15 mouse cellular contexts compared by ENCODE assay signal in the genomic region with DNA sequence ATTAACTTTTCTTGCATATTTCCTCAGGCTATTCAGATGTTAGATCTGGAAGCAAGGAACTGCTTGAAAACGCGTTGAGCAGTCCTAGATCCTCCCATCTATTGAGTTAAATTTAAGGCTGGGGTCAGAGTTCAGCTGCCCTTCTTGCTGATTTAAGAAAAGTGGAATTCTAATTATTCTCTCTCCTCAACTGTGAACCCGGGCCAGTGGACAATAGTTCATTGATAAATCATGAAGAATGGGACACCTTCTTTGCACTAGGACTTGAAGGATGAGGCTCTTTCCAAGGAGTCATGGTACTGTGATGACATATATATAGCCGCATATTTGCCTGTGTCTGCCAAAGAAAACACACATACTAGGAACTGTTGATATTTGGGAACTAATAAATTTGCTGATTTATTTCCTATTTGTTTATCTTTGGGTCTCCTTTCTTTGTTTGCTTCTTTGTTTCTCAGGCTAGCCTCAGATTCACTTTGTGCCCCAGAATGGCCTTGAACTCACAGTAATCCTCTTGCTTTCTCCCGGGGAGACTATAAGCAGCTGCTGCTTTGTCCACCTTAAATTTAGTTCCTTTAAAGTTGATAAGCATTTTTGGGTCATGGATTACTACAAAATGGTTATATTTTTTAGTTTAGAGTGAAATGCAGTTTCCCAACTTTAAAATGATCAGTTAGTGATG.
"Had no signal": no experiment of that assay in that cellular context is flagged by ENCODE, and none has a peak within 500 bp of the region (broad histone marks: within the 10 kb centered on the region; RNA-seq: fewer than 3 reads in every experiment).

No protein-coding gene starts in this region.

- H3K9ac ChIP-seq: limb, embryonic 13.5 days; liver, embryonic 14.5 days; midbrain, embryonic 12.5 days; neural tube, embryonic 13.5 days; stomach, embryonic 15.5 days had no signal

- H3K27ac ChIP-seq: layer of hippocampus, adult 2 months; limb, embryonic 13.5 days; liver, embryonic 14.5 days; midbrain, embryonic 12.5 days; neural tube, embryonic 13.5 days; stomach, embryonic 15.5 days had no signal

- H3K4me2 ChIP-seq: limb, embryonic 13.5 days; midbrain, embryonic 12.5 days; neural tube, embryonic 13.5 days; stomach, embryonic 15.5 days had no signal

- H3K27me3 ChIP-seq: limb, embryonic 13.5 days; midbrain, embryonic 12.5 days; neural tube, embryonic 13.5 days; stomach, embryonic 15.5 days had no signal

- H3K9me3 ChIP-seq: midbrain, embryonic 12.5 days; neural tube, embryonic 13.5 days; stomach, embryonic 15.5 days had no signal

- H3K4me1 ChIP-seq: limb, embryonic 13.5 days; midbrain, embryonic 12.5 days; neural tube, embryonic 13.5 days; stomach, embryonic 15.5 days had no signal

- H3K36me3 ChIP-seq: limb, embryonic 13.5 days; midbrain, embryonic 12.5 days; neural tube, embryonic 13.5 days; stomach, embryonic 15.5 days had no signal

- ATAC-seq: intestine, embryonic 16.5 days; lung, postnatal 0 days; midbrain, embryonic 16.5 days had no signal

- H3K4me3 ChIP-seq: layer of hippocampus, adult 2 months; limb, embryonic 13.5 days; midbrain, embryonic 12.5 days; neural tube, embryonic 13.5 days; stomach, embryonic 15.5 days had no signal

- DNase-seq: left cerebral cortex, postnatal 4 days; lung, adult 18-20 months; lung, postnatal 4 days; right cerebral cortex, postnatal 14 days; thymus, adult 2 months; thymus, postnatal 36 days had no signal
